Mouse (Mus musculus): Measurements from ENCODE around the gene H2al1f.
"Not testable (repeated sequence)": the region's sequence is repeated elsewhere in the genome, so short reads cannot be mapped to it uniquely, and the experiment has no call there.

GRCm38 (mm10) chrX:11314858-11315257, at the start of gene H2al1f:
- TF ChIP-seq CTCF (IDR thresholded peaks at IDR 0.05; ENCODE audit: insufficient read depth, low read length); POLR2A (IDR thresholded peaks at IDR 0.05; ENCODE audit: borderline replicate concordance, extremely low read depth, low read depth, low read length): not testable (repeated sequence)

All from lung, adult 2 months (tissue).